Mouse (Mus musculus) midbrain, embryonic 15.5 days (tissue): ENCODE data around the gene Nhej1. TPM values are rescaled to one million over a fixed set of nuclear protein-coding genes. Genes with fewer than 3 reads are reported as not detected.

Experiments
- ATAC-seq: fragments of 200-750 bp; cut with Nextera tagmentation; replicated peaks from 2 replicates; pipeline ENCODE4 v1.8.0; 2017; ENCODE audit warnings: moderate TSS enrichment
- H3K27ac ChIP-seq: fragments of 300-500 bp; sonication (generic); 2 replicates; pipeline ENCODE4 v1.5.1; 2015; ENCODE audit warnings: mild to moderate bottlenecking, inconsistent platforms
- H3K27me3 ChIP-seq: fragments of 300-500 bp; sonication (generic); replicated peaks from 2 replicates; pipeline ENCODE4 v1.6.1; 2015; ENCODE audit warnings: inconsistent platforms
- H3K36me3 ChIP-seq: fragments of 300-500 bp; sonication (generic); replicated peaks from 2 replicates; pipeline ENCODE4 v1.6.1; 2015; ENCODE audit warnings: inconsistent platforms
- H3K4me1 ChIP-seq: fragments of 300-500 bp; sonication (generic); 2 replicates; pipeline ENCODE4 v1.6.1; 2015; ENCODE audit warnings: inconsistent platforms
- H3K4me2 ChIP-seq: fragments of 300-500 bp; sonication (generic); 2 replicates; pipeline ENCODE4 v1.6.1; 2015; ENCODE audit warnings: inconsistent platforms, mild to moderate bottlenecking, moderate library complexity
- H3K4me3 ChIP-seq: fragments of 300-500 bp; sonication (generic); 2 replicates; pipeline ENCODE4 v1.5.1; 2015; ENCODE audit warnings: mild to moderate bottlenecking, inconsistent platforms
- H3K9ac ChIP-seq: fragments of 300-500 bp; sonication (generic); 2 replicates; pipeline ENCODE4 v1.6.1; 2015; ENCODE audit warnings: mild to moderate bottlenecking, inconsistent platforms
- H3K9me3 ChIP-seq: fragments of 300-500 bp; sonication (generic); 2 replicates; pipeline ENCODE4 v1.6.1; 2016; ENCODE audit warnings: inconsistent platforms
- WGBS: fragments of 180-500 bp; shearing (Covaris S2); methylation state at CpG from one replicate; pipeline ENCODE4 v1.1.7; 2015; ENCODE audit warnings: mixed read lengths; 5-methylcytosine and 5-hydroxymethylcytosine counted together
- polyA plus RNA-seq: library from polyadenylated mRNA; unstranded; fragments of >200 nt; fragmentation: Nextera tagmentation; extraction: Ambion mirVana; gene quantifications from 2 replicates; pipeline ENCODE4 v1.2.1, GENCODE M21; 2015

The Nhej1 gene
- polyA plus RNA-seq, 1 experiment from 2014 or later: 5.1 TPM

DNA sequence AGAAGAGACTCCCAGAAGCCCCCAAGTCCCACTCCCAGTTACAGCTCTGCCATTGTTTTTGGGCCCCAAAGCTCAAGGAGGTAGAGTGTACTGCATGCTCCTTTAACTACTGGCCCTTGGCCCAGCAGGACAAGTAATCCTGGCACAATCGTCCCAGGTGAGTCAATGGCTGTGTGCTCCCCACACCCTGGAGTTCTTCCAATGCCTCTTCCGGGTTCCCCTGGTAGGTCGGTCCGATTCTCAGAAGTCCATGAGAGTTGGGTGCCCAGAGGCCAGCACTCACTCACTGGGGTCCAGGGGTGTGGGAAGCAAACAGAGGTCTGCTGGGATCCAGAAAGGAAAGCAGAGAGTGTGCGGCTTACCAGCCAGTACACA is 162.2 kb downstream of the Nhej1 start:
- no peaks in the 10 kb centered on the region for H3K9me3 ChIP-seq
- no peaks in the 10 kb centered on the region for H3K27me3 ChIP-seq
- H3K27ac ChIP-seq: no peak overlapping the region
- 94% methylated on average over 5 of the region's 5 CpGs for WGBS
- no peaks in the 10 kb centered on the region for H3K36me3 ChIP-seq
- peaks cover 4% of the 10 kb centered on the region; the same call in 1 of the 2 replicates for H3K4me1 ChIP-seq
- no peak overlapping the region for H3K4me2 ChIP-seq
- H3K9ac ChIP-seq: no peak overlapping the region
- no peak overlapping the region for H3K4me3 ChIP-seq
- ATAC-seq: no peak

- H3K27ac ChIP-seq: no peak overlapping the region
- no peak for ATAC-seq
- H3K36me3 ChIP-seq: no peaks in the 10 kb centered on the region
- no peaks in the 10 kb centered on the region for H3K9me3 ChIP-seq
- WGBS: 82% methylated on average over 5 of the region's 5 CpGs
- H3K4me2 ChIP-seq: no peak overlapping the region
- no peak overlapping the region for H3K9ac ChIP-seq
- peaks cover 4% of the 10 kb centered on the region; the same call in 1 of the 2 replicates for H3K4me1 ChIP-seq
- H3K27me3 ChIP-seq: no peaks in the 10 kb centered on the region
- H3K4me3 ChIP-seq: no peak overlapping the region
These were observed 162.7 kb downstream of the Nhej1 start for GRCm38 (mm10) chr1:74962126-74962852.

DNA sequence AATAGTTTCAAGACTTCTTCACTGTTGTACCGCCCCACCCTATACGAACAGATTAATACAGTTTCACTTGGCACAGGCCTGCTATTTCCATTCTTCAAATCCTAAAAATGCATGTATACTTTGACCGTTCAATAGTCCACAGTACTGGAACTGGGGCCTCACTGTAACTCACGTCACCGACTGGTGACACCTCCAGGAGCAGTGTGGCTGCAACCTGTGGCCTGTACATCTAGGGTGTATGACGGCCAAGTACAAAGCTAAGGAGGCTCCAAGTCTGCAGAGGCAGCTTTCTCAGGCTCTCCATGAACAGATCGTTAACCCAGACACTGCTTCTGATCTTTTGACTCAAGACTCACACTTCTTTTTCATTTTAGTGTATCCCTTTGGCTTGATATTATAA is 163.3 kb downstream of the Nhej1 start:
- Histone ChIP-seq H3K27ac (no peak overlapping the region), H3K4me2 (no peak overlapping the region), H3K27me3 (no peaks in the 10 kb centered on the region), H3K4me1 (peaks cover 4% of the 10 kb centered on the region; the same call in 1 of the 2 replicates), H3K9me3 (no peaks in the 10 kb centered on the region), H3K36me3 (no peaks in the 10 kb centered on the region), H3K9ac (no peak overlapping the region), H3K4me3 (no peak overlapping the region)
- WGBS: 94% methylated on average over 7 of the region's 7 CpGs
- no peak for ATAC-seq

GRCm38 (mm10) chr1:74960059-74960458 is 164.9 kb downstream of the Nhej1 start:
- H3K27me3 ChIP-seq: peaks cover 5% of the 10 kb centered on the region; the same call in 1 of the 2 replicates
- WGBS: 93% methylated on average over 7 of the region's 7 CpGs

GRCm38 (mm10) chr1:74951556-74952210 is 173.3 kb downstream of the Nhej1 start, which contains the start of gene Ihh:
Gene Ihh, minus strand, starts transcription at chr1:74951672.
- Histone ChIP-seq H3K4me1 (peaks cover 43% of the 10 kb centered on the region), H3K27ac (no peak within 1 kb of the TSS), H3K9me3 (no peaks in the 10 kb centered on the region), H3K9ac (0 out of 2 replicates have a peak within 1 kb of the TSS, but pooled peaks have one; percentile 13), H3K36me3 (no peaks in the 10 kb centered on the region), H3K4me2 (peak within 1 kb of the TSS; percentile 55), H3K4me3 (peak within 1 kb of the TSS; percentile 36), H3K27me3 (peaks cover 87% of the 10 kb centered on the region)
- ATAC-seq: 0 out of 2 replicates have a peak, but pooled peaks have one; percentile 5
- 1% methylated on average over 42 of the region's 55 CpGs for WGBS

More at GRCm38 (mm10) chr1:74960059-74960458, 164.9 kb downstream of the Nhej1 start:
- Histone ChIP-seq H3K4me1 (peaks cover 4% of the 10 kb centered on the region; the same call in 1 of the 2 replicates), H3K4me2 (no peak overlapping the region), H3K9me3 (no peaks in the 10 kb centered on the region), H3K36me3 (no peaks in the 10 kb centered on the region), H3K4me3 (no peak overlapping the region), H3K27ac (no peak overlapping the region), H3K9ac (no peak overlapping the region)
- no peak for ATAC-seq

- H3K27ac ChIP-seq: no peak overlapping the region
- ATAC-seq: no peak
- H3K36me3 ChIP-seq: no peaks in the 10 kb centered on the region
- H3K4me3 ChIP-seq: peak overlapping the region; percentile 36
- peak overlapping the region; percentile 55 for H3K4me2 ChIP-seq
- peaks cover 90% of the 10 kb centered on the region for H3K27me3 ChIP-seq
- 0 out of 2 replicates have a peak overlapping the region, but pooled peaks have one; percentile 13 for H3K9ac ChIP-seq
- H3K4me1 ChIP-seq: peaks cover 43% of the 10 kb centered on the region
- H3K9me3 ChIP-seq: no peaks in the 10 kb centered on the region
- WGBS: under 1% methylated on average over 81 of the region's 84 CpGs
These were observed 174.2 kb downstream of the Nhej1 start for GRCm38 (mm10) chr1:74950576-74951490.

GRCm38 (mm10) chr1:74950066-74950465 is 174.9 kb downstream of the Nhej1 start:
- H3K9me3 ChIP-seq: no peaks in the 10 kb centered on the region
- H3K9ac ChIP-seq: no peak overlapping the region
- no peak for ATAC-seq
- H3K4me3 ChIP-seq: peak overlapping the region; percentile 36; the same call in 1 of the 2 replicates
- peak overlapping the region; percentile 55 for H3K4me2 ChIP-seq
- 1% methylated on average over 16 of the region's 16 CpGs for WGBS
- no peak overlapping the region for H3K27ac ChIP-seq
- H3K4me1 ChIP-seq: peaks cover 43% of the 10 kb centered on the region
- peaks cover 91% of the 10 kb centered on the region for H3K27me3 ChIP-seq
- no peaks in the 10 kb centered on the region for H3K36me3 ChIP-seq

DNA sequence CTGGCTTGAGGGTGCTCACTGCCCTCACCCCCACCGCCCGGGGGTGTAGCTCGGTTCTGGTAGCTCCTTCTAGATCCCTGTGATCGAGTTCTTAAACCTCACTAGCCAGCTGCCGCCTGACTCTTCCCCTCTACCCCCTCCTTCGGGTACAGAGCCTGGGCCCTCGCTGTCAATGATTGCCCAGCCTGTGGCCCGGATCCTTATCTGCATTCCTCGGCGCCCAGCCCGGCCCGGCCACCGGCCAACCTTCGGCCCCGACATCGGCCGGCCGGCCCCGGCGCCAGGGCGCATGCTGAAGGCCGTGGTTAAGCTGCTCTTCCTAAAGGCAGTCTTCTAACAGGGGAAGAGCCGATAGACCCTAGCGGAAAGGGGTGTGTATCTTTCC is 175.3 kb downstream of the Nhej1 start:
- Histone ChIP-seq H3K27ac (no peak overlapping the region), H3K4me3 (no peak overlapping the region), H3K9me3 (no peaks in the 10 kb centered on the region), H3K4me2 (peak overlapping the region; percentile 55; the same call in 1 of the 2 replicates), H3K27me3 (peaks cover 87% of the 10 kb centered on the region), H3K9ac (no peak overlapping the region), H3K4me1 (peaks cover 43% of the 10 kb centered on the region), H3K36me3 (no peaks in the 10 kb centered on the region)
- ATAC-seq: 0 out of 2 replicates have a peak, but pooled peaks have one; percentile 8
- WGBS: 3% methylated on average over 24 of the region's 24 CpGs

DNA sequence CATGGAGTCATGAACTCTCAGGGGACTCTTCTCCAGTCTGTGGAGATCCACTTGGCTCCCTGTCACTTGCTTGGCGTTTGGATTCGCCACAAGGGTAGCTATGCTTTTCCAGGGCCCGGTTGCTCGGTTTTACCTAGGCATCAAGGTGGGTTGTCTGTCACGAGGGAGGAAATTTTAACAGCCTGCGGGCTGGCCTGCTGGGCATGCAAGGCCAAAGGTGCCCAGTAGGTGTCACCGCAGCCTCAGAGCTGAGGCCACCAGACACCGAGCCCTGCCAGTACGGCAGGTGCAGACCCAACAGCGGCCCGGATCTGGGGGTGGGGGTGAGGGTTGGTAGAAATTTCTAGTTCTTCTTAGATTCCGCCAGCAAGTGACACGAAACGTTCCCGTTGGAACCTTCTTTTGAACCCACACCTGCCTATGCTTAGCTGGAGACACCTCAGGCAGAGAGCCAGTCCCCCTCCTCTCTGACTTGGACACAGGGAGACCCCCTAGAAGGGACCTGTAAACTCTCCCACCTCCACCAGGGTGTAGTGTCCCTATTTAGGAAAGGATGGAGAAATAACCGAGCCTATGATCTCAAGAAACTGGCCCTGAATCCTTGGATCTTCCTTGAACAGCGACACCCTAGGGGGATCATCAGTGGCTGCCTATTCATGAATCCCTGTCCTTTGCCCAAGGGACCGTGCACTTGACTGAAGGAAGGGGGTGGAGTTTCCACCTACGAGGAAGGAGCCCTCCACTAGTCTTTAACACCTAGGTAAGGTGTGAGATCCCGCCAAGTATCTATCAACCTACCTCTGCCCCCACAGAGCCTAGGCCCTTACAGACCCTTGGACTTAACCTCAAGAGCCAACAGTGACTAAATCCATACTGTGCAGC is 176.0 kb downstream of the Nhej1 start:
- H3K4me1 ChIP-seq: peaks cover 43% of the 10 kb centered on the region
- H3K27me3 ChIP-seq: peaks cover 88% of the 10 kb centered on the region
- peak overlapping the region; percentile 57; the same call in 1 of the 2 replicates for H3K4me2 ChIP-seq
- H3K36me3 ChIP-seq: no peaks in the 10 kb centered on the region
- WGBS: 1% methylated on average over 20 of the region's 20 CpGs
- no peaks in the 10 kb centered on the region for H3K9me3 ChIP-seq
- no peak overlapping the region for H3K9ac ChIP-seq
- H3K4me3 ChIP-seq: no peak overlapping the region
- no peak overlapping the region for H3K27ac ChIP-seq
- ATAC-seq: peak; percentile 72

DNA sequence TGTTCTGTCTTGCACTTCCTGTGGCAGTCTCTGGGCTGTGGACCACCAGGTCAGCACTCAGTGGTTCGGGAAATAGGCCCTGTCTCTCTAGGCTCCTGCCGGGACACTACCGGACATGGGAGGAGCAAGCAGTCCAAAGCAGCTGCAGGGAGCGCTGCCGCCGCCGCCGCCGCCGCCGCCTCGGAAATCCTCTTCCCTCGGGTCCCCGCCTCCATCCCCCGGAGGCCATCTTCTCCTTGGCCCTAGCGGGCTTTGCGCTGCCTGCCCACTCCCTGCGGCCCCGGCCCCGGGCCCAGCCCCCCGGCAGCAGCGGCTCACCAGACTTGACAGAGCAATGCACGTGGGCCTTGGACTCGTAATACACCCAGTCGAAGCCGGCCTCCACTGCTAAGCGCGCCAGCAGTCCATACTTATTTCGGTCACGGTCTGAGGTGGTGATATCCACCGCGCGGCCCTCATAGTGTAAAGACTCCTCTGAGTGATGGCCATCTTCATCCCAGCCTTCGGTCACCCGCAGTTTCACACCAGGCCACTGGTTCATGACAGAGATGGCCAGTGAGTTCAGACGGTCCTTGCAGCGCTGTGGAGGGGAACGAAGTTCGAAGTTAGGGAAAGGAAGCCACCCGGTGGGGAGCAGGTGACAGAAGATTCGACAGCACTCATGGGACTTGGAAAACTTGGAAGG is 176.9 kb downstream of the Nhej1 start:
- 2% methylated on average over 41 of the region's 41 CpGs for WGBS

More for the DNA sequence above, 176.9 kb downstream of the Nhej1 start:
- Histone ChIP-seq H3K9me3 (no peaks in the 10 kb centered on the region), H3K4me2 (peak overlapping the region; percentile 57), H3K4me1 (peaks cover 43% of the 10 kb centered on the region), H3K9ac (no peak overlapping the region), H3K27me3 (peaks cover 79% of the 10 kb centered on the region), H3K27ac (no peak overlapping the region), H3K36me3 (no peaks in the 10 kb centered on the region), H3K4me3 (peak overlapping the region; percentile 32)
- ATAC-seq: no peak
